Mouse (Mus musculus) embryonic fibroblast, embryonic 13.5 days (primary cell): ENCODE results near the gene Clcn2.

ENCODE experiments used
- CTCF ChIP-seq: IDR thresholded peaks from 2 replicates; pipeline ENCODE4 v1.5.1; 2011; ENCODE audit warnings: mild to moderate bottlenecking, control low read depth, low read length, moderate library complexity, borderline replicate concordance; ENCODE audit not compliant: insufficient read depth
- POLR2A ChIP-seq: IDR thresholded peaks from 2 replicates; pipeline ENCODE4 v1.6.1; 2011; ENCODE audit warnings: low read depth, mild to moderate bottlenecking, control low read depth, low read length, moderate library complexity

GRCm38 (mm10) chr16:20708220-20708938, 9.2 kb downstream of the Clcn2 start:
- TF ChIP-seq POLR2A (no peak), CTCF (no peak)
